Mouse (Mus musculus) intestine, embryonic 14.5 days (tissue): Measurements from ENCODE around the gene Map3k12. TPM values are rescaled to one million over a fixed set of nuclear protein-coding genes. Genes with fewer than 3 reads are reported as not detected.
A peak's percentile ranks its signal among the peaks of the same experiment; 100 is the strongest.

Source experiments
- ATAC-seq: fragments of 200-750 bp; cut with Nextera tagmentation; replicated peaks from 2 replicates; pipeline ENCODE4 v1.8.0; 2017; ENCODE audit warnings: low read depth, moderate number of reproducible peaks, moderate TSS enrichment, moderate library complexity; ENCODE audit not compliant: low FRiP score, low TSS enrichment
- DNase-seq: peaks from one replicate; pipeline ENCODE4 v3.0.0-alpha.2; 2018; ENCODE audit warnings: low spot score
- H3K27ac ChIP-seq: fragments of 300-500 bp; sonication (generic); 2 replicates; pipeline ENCODE4 v1.5.1; 2014; ENCODE audit warnings: low read depth, mild to moderate bottlenecking, control low read depth
- H3K27me3 ChIP-seq: fragments of 300-500 bp; sonication (generic); replicated peaks from 2 replicates; pipeline ENCODE4 v1.6.1; 2014; ENCODE audit warnings: low read length, control low read depth; ENCODE audit not compliant: control insufficient read depth, insufficient read depth
- H3K36me3 ChIP-seq: fragments of 300-500 bp; sonication (generic); 2 replicates; pipeline ENCODE4 v1.6.1; 2014; ENCODE audit warnings: low read length, control low read depth; ENCODE audit not compliant: control insufficient read depth, insufficient read depth
- H3K4me1 ChIP-seq: fragments of 300-500 bp; sonication (generic); replicated peaks from 2 replicates; pipeline ENCODE4 v1.6.1; 2014; ENCODE audit warnings: low read length, control low read depth, mixed read lengths; ENCODE audit not compliant: control insufficient read depth, insufficient read depth
- H3K4me2 ChIP-seq: fragments of 300-500 bp; sonication (generic); 2 replicates; pipeline ENCODE4 v1.6.1; 2014; ENCODE audit warnings: low read length
- H3K4me3 ChIP-seq: fragments of 300-500 bp; sonication (generic); 2 replicates; pipeline ENCODE4 v1.5.1; 2014; ENCODE audit warnings: low read depth, low read length, control low read depth, mixed read lengths
- H3K9ac ChIP-seq: fragments of 300-500 bp; sonication (generic); 2 replicates; pipeline ENCODE4 v1.6.1; 2014; ENCODE audit warnings: mild to moderate bottlenecking, low read length
- H3K9me3 ChIP-seq: fragments of 300-500 bp; sonication (generic); 2 replicates; pipeline ENCODE4 v1.6.1; 2016; ENCODE audit warnings: low read length, control low read depth; ENCODE audit not compliant: control insufficient read depth
- WGBS: fragments of 180-500 bp; shearing (Covaris S2); extraction: QIAGEN DNeasy Blood & Tissue Kit; methylation state at CpG from one replicate; pipeline ENCODE4 v1.1.7; 2014; 5-methylcytosine and 5-hydroxymethylcytosine counted together
- polyA plus RNA-seq: library from polyadenylated mRNA; unstranded; fragments of >200 nt; fragmentation: Nextera tagmentation; extraction: Ambion mirVana; gene quantifications from 2 replicates; pipeline ENCODE4 v1.2.1, GENCODE M21; 2014

Map3k12 gene
- polyA plus RNA-seq, 1 experiment from 2014 or later, result 14.9 TPM

GRCm38 (mm10) chr15:102527936-102528335 is 11.1 kb upstream of the Map3k12 start:
- ATAC-seq (no peak), DNase-seq (peak; percentile 55)
- Histone ChIP-seq H3K27me3 (no peaks in the 10 kb centered on the region), H3K9ac (no peak overlapping the region), H3K4me2 (no peak overlapping the region), H3K4me3 (no peak overlapping the region), H3K36me3 (peaks cover 76% of the 10 kb centered on the region), H3K4me1 (no peaks in the 10 kb centered on the region), H3K9me3 (no peaks in the 10 kb centered on the region), H3K27ac (no peak overlapping the region)
- 78% methylated on average over 3 of the region's 3 CpGs for WGBS

- peak; percentile 29 for DNase-seq
- Histone ChIP-seq H3K27me3 (no peaks in the 10 kb centered on the region), H3K4me3 (no peak overlapping the region), H3K36me3 (peaks cover 76% of the 10 kb centered on the region), H3K9ac (no peak overlapping the region), H3K4me1 (no peaks in the 10 kb centered on the region), H3K27ac (no peak overlapping the region), H3K9me3 (no peaks in the 10 kb centered on the region), H3K4me2 (no peak overlapping the region)
- no peak for ATAC-seq
- WGBS, result 73% methylated on average over 6 of the region's 6 CpGs
Measured at GRCm38 (mm10) chr15:102526111-102527002, 9.5 kb upstream of the Map3k12 start.

- Histone ChIP-seq H3K9me3 (no peaks in the 10 kb centered on the region), H3K36me3 (peaks cover 70% of the 10 kb centered on the region), H3K9ac (no peak within 1 kb of the TSS), H3K27me3 (no peaks in the 10 kb centered on the region), H3K4me1 (peaks cover 6% of the 10 kb centered on the region; the same call in 1 of the 2 replicates), H3K4me2 (no peak within 1 kb of the TSS), H3K4me3 (no peak within 1 kb of the TSS), H3K27ac (no peak within 1 kb of the TSS)
- 8% methylated on average over 3 of the region's 3 CpGs for WGBS
- peak; percentile 92 for DNase-seq
- peak; percentile 37; the same call in 1 of the 2 replicates for ATAC-seq
Measured at GRCm38 (mm10) chr15:102524892-102525485, 8.1 kb upstream of the Map3k12 start, which contains the start of gene Npff. Gene Npff, minus strand, starts transcription at chr15:102524942.

GRCm38 (mm10) chr15:102521480-102521879 is 4.6 kb upstream of the Map3k12 start:
- Histone ChIP-seq H3K4me2 (no peak overlapping the region), H3K9ac (no peak overlapping the region), H3K4me3 (no peak overlapping the region), H3K27me3 (no peaks in the 10 kb centered on the region), H3K36me3 (peaks cover 44% of the 10 kb centered on the region), H3K4me1 (peaks cover 17% of the 10 kb centered on the region), H3K9me3 (no peaks in the 10 kb centered on the region), H3K27ac (no peak overlapping the region)
- WGBS, result 73% methylated on average over 4 of the region's 4 CpGs
- ATAC-seq (no peak), DNase-seq (peak; percentile 32)

- no peak for ATAC-seq
- Histone ChIP-seq H3K27ac (no peak overlapping the region), H3K36me3 (peaks cover 39% of the 10 kb centered on the region), H3K4me1 (peaks cover 23% of the 10 kb centered on the region), H3K9me3 (no peaks in the 10 kb centered on the region), H3K9ac (no peak overlapping the region), H3K4me2 (no peak overlapping the region), H3K27me3 (no peaks in the 10 kb centered on the region), H3K4me3 (no peak overlapping the region)
- 71% methylated on average over 4 of the region's 4 CpGs for WGBS
- DNase-seq, result peak; percentile 48
Measured at GRCm38 (mm10) chr15:102520416-102520815, 3.6 kb upstream of the Map3k12 start.

GRCm38 (mm10) chr15:102519211-102520141 is 2.6 kb upstream of the Map3k12 start:
- ATAC-seq (no peak), DNase-seq (peak; percentile 46)
- H3K4me1 ChIP-seq, result peaks cover 23% of the 10 kb centered on the region
- H3K9ac ChIP-seq, result peak overlapping the region; percentile 87
- peak overlapping the region; percentile 67 for H3K4me2 ChIP-seq
- H3K36me3 ChIP-seq, result peaks cover 34% of the 10 kb centered on the region
- peak overlapping the region; percentile 69 for H3K4me3 ChIP-seq
- no peak overlapping the region for H3K27ac ChIP-seq
- H3K27me3 ChIP-seq, result no peaks in the 10 kb centered on the region
- WGBS, result 53% methylated on average over 17 of the region's 17 CpGs
- no peaks in the 10 kb centered on the region for H3K9me3 ChIP-seq

GRCm38 (mm10) chr15:102518859-102519201 is 2.0 kb upstream of the Map3k12 start:
- Histone ChIP-seq H3K4me1 (peaks cover 23% of the 10 kb centered on the region), H3K9ac (peak overlapping the region; percentile 87), H3K9me3 (no peaks in the 10 kb centered on the region), H3K4me2 (peak overlapping the region; percentile 67), H3K27ac (peak overlapping the region; percentile 98), H3K27me3 (no peaks in the 10 kb centered on the region), H3K4me3 (peak overlapping the region; percentile 69), H3K36me3 (peaks cover 27% of the 10 kb centered on the region)
- no peak for ATAC-seq
- DNase-seq, result no peak
- WGBS, result 19% methylated on average over 9 of the region's 9 CpGs
